9 mouse cellular contexts compared by ENCODE assay signal in the genomic region with DNA sequence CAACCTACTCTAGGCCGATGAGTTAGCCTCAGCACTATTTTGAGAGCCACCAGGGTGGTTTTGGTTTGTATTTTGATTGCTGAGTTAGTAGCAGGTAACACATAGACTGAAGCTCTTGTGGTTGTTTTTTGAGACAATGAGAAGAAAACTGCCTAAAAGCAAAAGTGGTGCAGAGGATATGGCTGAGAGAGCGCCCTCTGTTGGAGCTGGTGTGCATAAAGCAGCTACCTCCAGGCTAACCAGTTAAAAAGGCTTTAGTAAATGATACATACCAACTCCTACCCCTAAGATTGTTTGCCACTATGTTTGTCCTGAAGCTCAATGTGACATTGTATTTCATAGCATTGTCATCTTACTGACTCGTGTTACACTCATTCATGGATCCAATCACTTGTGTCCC. TPM values are rescaled to one million over a fixed set of nuclear protein-coding genes. Genes with fewer than 3 reads are reported as not detected.
DNase-seq lines count a peak whose midpoint lies in the region; ATAC-seq and TF ChIP-seq lines count a peak whose summit lies in the region.
"Had no signal": no experiment of that assay in that cellular context is flagged by ENCODE, and none has a peak within 500 bp of the region (broad histone marks: within the 10 kb centered on the region; RNA-seq: fewer than 3 reads in every experiment).

No protein-coding gene starts in this region.

- no peak overlapping the region for H3K4me2 ChIP-seq in forebrain, postnatal 0 days (ENCODE audit: low read depth)
- H3K4me2 ChIP-seq in forebrain, embryonic 15.5 days (replicated peaks), result no peak overlapping the region

- H3K27ac ChIP-seq in forebrain, postnatal 0 days (ENCODE audit: low read depth, low read length), result no peak overlapping the region
- H3K27ac ChIP-seq in forebrain, embryonic 15.5 days (replicated peaks), result no peak overlapping the region
- no peak overlapping the region for H3K27ac ChIP-seq in testis, adult 2 months (ENCODE audit: control insufficient read depth, insufficient read depth, low read depth, low read length)
- H3K27ac ChIP-seq: macrophage had no signal

- H3K4me3 ChIP-seq in forebrain, postnatal 0 days (ENCODE audit: low read depth, low read length), result no peak overlapping the region
- H3K4me3 ChIP-seq in forebrain, embryonic 15.5 days, result no peak overlapping the region
- H3K4me3 ChIP-seq in testis, adult 2 months (ENCODE audit: control insufficient read depth, low read depth, low read length), result no peak overlapping the region

- ATAC-seq in forebrain, postnatal 0 days, result no peak
- no peak for ATAC-seq in forebrain, embryonic 15.5 days (replicated peaks)

- TF ChIP-seq POLR2A in testis, adult 2 months (IDR thresholded peaks at IDR 0.05; ENCODE audit: control insufficient read depth, low read depth, low read length), result no peak

- H3K9ac ChIP-seq in forebrain, postnatal 0 days, result no peak overlapping the region
- H3K9ac ChIP-seq in forebrain, embryonic 15.5 days (replicated peaks), result no peak overlapping the region

- TF ChIP-seq CTCF in forebrain, postnatal 0 days (IDR thresholded peaks at IDR 0.05; ENCODE audit: low read depth), result peak; percentile 44
- TF ChIP-seq CTCF in testis, adult 2 months (IDR thresholded peaks at IDR 0.05; ENCODE audit: control insufficient read depth, insufficient read depth, insufficient replicate concordance, low read depth, low read length), result peak; percentile 17; the same call in 1 of the 2 replicates

- no peak for DNase-seq in forebrain, postnatal 0 days
- no peak for DNase-seq in testis, postnatal 10 days (ENCODE audit: low spot score)
- DNase-seq in kidney, postnatal 4 days, result peak; percentile 26 to 30
- peak; percentile 75 for DNase-seq in thymus, postnatal 4 days
- DNase-seq in frontal cortex, postnatal 36 days (ENCODE audit: low spot score in 2 of 2), result no peak
- DNase-seq in layer of hippocampus, adult 8-10 months (ENCODE audit: low spot score in 2 of 2), result no peak

- no peaks in the 10 kb centered on the region for H3K36me3 ChIP-seq in forebrain, postnatal 0 days (ENCODE audit: insufficient read depth)
- no peaks in the 10 kb centered on the region for H3K36me3 ChIP-seq in forebrain, embryonic 15.5 days
- H3K36me3 ChIP-seq in testis, adult 2 months (ENCODE audit: control insufficient read depth, insufficient read depth, low read length), result peaks cover 1% of the 10 kb centered on the region

- no peaks in the 10 kb centered on the region for H3K27me3 ChIP-seq in forebrain, postnatal 0 days (ENCODE audit: insufficient read depth, low read length)
- H3K27me3 ChIP-seq in forebrain, embryonic 15.5 days, result no peaks in the 10 kb centered on the region
- H3K27me3 ChIP-seq in testis, adult 2 months (ENCODE audit: control insufficient read depth, insufficient read depth, low read length), result no peaks in the 10 kb centered on the region

- H3K9me3 ChIP-seq in forebrain, postnatal 0 days (ENCODE audit: low read length), result no peaks in the 10 kb centered on the region
- H3K9me3 ChIP-seq in forebrain, embryonic 15.5 days, result no peaks in the 10 kb centered on the region

- no peaks in the 10 kb centered on the region for H3K4me1 ChIP-seq in forebrain, postnatal 0 days (ENCODE audit: insufficient read depth)
- no peaks in the 10 kb centered on the region for H3K4me1 ChIP-seq in forebrain, embryonic 15.5 days
- no peaks in the 10 kb centered on the region for H3K4me1 ChIP-seq in testis, adult 2 months (ENCODE audit: control insufficient read depth, insufficient read depth, low read length)

- WGBS in forebrain, postnatal 0 days, result 64% methylated on average over 3 of the region's 3 CpGs
- 55% methylated on average over 3 of the region's 3 CpGs for WGBS in forebrain, embryonic 15.5 days

RNA-seq across cellular contexts. Expression of a gene that starts 54.3 kb away (rescaled TPM):
- total RNA-seq in forebrain, postnatal 0 days (2014; rRNA removed), result 4.2 and 5.7 TPM in 2 replicates
- polyA plus RNA-seq in forebrain, postnatal 0 days (2015; fragmentation: Nextera tagmentation; extraction: Ambion mirVana), result 46.4 and 49.9 TPM in 2 replicates
- 65.0 and 70.8 TPM in 2 replicates for polyA plus RNA-seq in forebrain, embryonic 15.5 days (2015; fragmentation: Nextera tagmentation; extraction: Ambion mirVana)
- polyA plus RNA-seq in testis, adult 2 months (2012; rRNA removed), result 3.4 and 4.9 TPM in 2 replicates
- 10 to 100 TPM; 15.0 to 20.8 (median 19.8) TPM for total RNA-seq in layer of hippocampus, adult 8-10 months (2022)

RNA-seq across cellular contexts. Expression of a gene that starts 56.2 kb away (rescaled TPM):
- total RNA-seq in forebrain, postnatal 0 days (2014; rRNA removed), result 1.9 and 3.1 TPM in 2 replicates
- polyA plus RNA-seq in forebrain, postnatal 0 days (2015; fragmentation: Nextera tagmentation; extraction: Ambion mirVana), result 0.62 and 0.68 TPM in 2 replicates
- 0.59 and 0.77 TPM in 2 replicates for polyA plus RNA-seq in forebrain, embryonic 15.5 days (2015; fragmentation: Nextera tagmentation; extraction: Ambion mirVana)
- 172 and 216 TPM in 2 replicates for polyA plus RNA-seq in testis, adult 2 months (2012; rRNA removed)
- 1 to 10 TPM; 3.0 to 6.1 (median 4.4) TPM for total RNA-seq in layer of hippocampus, adult 8-10 months (2022)

Comparison
In these comparisons a context has a peak if more than half of its experiments do, and no peak if none do; other contexts are left out.
1. DNase-seq: peak in kidney, postnatal 4 days (2 of 2) and thymus, postnatal 4 days (single experiment); none in forebrain, postnatal 0 days (single experiment), testis, postnatal 10 days (single experiment), frontal cortex, postnatal 36 days (0 of 2) and layer of hippocampus, adult 8-10 months (0 of 2).
2. RNA of a gene that starts 56.2 kb away (polyA plus RNA-seq): 172 to 216 TPM in testis, adult 2 months; 0.62 to 0.68 TPM in forebrain, postnatal 0 days and 0.59 to 0.77 TPM in forebrain, embryonic 15.5 days; every median in the first group is over 10 times any median in the second.